Mouse (Mus musculus) spleen, postnatal 14 days (tissue): Measurements from ENCODE around the gene Nrp2.

ENCODE experiments used
- DNase-seq, 2 experiments: peaks; one replicate each; pipeline ENCODE4 v3.0.0; 2021 to 2022; ENCODE audit warnings: low spot score in 2 of 2

The Nrp2 gene

DNA sequence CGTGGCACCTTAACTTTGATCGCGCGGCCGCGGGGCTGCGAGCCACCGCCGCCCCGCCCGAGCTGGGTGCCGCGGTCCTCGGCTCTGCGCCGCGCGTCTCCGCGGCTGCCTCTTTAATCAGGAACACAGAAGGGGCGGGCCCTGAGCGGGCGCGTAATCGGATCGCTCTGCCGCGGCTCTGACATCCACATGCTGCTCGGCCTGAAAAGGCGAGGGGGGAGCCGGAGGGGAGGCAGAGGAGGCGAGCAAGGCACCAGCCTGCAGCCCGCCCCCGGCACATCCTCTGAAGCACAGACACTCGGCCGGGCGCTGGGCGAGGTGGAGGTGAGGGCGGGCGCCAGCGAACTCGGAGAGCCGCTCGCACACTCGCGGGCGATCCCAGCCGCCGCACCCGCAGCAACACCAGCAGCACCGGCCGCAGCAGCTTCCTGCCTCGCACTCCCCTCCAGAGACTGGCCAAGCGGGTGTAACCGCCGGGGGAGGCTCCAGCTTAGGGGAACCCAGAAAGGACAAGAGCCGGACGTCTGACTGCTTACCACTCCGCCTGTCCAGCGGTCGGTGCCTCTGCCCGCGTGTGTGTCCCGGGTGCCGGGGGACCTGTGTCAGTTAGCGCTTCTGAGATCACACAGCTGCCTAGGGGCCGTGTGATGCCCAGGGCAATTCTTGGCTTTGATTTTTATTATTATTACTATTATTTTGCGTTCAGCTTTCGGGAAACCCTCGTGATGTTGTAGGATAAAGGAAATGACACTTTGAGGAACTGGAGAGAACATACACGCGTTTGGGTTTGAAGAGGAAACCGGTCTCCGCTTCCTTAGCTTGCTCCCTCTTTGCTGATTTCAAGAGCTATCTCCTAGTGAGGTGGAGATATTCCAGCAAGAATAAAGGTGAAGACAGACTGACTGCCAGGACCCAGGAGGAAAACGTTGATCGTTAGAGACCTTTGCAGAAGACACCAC is at the start of gene Nrp2:
TSS of gene Nrp2 (plus strand) at position 128 of the 959 bp plus-strand sequence.
- DNase-seq, result peak; percentile 12 to 20

DNA sequence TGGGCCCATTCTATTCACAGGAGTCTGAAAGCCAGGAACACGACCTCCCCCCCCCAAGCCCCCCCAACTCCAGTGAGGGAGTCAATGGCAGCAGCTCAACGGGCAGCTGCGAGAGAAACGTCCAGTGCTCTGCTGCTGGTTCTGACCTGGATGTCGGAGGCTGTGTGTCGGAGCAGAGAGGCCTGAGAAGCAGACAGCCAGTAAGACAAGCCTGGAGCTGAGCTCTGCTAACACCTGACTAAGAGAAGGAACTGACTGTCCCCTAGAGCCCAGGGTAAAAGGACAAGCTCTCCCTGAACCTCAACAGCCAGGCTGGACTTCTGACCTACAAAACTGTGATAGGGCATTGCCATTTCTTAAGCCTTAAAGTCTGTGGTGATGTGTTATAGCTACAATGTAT is 48.6 kb upstream of the Nrp2 start:
- DNase-seq, result no peak

DNA sequence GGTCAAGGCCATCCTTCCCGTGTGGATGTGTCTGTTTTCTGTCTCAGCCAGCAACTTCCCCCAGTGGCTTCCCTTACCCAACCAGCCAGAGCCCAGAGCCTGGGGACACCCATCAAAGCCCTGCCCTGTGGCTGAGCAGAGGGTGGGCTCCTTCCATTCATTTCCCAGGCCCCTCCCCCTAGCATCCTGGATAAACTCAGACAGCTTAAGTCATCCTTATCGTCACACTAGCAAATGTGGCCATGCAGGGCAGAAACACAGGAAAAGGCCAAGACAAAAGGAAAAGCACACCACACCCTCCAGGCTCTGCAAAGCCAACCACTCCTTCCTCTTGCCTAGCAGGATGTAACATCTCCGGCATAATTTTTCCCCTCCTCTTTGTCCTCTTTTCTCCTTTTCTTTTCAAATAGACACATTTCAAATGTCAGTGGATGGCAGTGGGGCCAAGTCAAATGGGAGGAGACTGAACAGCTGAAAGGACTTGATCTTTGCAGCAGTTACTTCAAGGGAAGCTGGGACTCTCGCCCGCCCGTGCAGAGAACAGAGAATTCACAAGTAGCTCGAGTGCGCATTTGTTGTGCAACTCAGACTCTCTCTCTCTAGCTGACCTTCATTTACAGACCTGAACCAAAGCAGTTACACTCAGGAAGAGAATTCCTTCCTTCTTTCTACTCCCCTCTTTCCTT is 38.0 kb upstream of the Nrp2 start:
- no peak for DNase-seq

DNA sequence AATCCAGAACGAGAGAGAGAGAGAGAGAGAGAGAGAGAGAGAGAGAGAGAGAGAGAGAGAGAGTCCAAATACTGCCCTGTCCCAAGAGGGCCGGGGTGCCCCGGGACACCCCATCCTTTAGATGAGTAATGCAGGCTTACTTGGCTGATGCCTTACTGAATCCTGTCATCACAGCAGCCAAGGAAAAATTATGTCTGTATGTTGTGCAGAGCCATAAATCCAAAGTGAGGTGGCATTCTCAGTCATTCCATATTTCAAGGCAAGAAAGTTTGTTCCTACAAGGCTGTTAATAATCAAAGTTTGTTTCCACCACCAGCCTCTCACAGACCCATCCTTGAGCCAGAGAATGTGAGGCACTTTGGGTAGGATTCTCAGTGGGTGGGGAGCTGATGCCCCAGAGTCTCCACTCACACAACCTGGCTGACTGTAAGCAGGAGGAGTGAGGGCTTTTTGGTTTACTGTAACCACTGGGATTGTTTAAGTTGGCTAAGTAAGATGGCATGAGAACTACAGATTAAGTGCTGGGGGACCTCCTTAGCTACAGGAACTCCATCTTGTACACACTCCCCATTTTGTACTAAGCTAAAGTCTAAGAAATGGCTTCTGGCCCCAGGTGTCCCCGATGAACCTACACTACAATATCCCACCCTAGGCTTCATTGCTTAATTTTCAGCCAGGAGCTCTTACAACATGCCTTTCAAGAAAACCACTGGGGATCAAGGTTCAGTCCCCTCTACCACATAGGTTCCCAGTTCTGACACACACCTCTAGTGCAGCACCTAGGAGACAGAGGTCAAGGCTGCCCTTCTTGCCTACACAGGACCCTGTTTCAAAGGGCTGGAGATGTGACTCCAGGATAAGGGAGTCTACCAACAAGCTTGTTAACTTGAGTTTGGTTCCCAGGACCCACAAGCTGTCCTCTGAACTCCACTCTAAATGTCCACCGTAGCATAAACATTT is 37.0 kb upstream of the Nrp2 start:
- no peak for DNase-seq

DNA sequence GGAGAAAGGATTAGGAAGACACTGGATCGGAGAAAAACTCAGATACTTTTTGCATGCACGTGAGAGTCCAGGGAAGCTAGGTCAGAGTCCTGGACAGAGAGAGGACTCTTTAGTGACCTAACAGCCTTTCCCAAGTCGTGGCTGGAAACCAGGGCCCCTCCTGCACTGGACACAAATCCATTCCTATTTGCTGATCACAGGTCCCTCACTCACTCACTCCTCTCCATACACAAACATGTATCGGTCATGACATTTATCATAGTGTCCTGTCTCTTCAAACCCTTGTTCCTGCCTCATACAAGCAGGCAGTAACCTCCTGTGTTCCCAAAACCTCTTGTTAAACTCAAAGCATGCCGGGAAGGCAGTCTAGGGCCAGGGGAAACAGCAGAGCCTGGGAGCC is 36.3 kb upstream of the Nrp2 start:
- DNase-seq, result no peak

DNA sequence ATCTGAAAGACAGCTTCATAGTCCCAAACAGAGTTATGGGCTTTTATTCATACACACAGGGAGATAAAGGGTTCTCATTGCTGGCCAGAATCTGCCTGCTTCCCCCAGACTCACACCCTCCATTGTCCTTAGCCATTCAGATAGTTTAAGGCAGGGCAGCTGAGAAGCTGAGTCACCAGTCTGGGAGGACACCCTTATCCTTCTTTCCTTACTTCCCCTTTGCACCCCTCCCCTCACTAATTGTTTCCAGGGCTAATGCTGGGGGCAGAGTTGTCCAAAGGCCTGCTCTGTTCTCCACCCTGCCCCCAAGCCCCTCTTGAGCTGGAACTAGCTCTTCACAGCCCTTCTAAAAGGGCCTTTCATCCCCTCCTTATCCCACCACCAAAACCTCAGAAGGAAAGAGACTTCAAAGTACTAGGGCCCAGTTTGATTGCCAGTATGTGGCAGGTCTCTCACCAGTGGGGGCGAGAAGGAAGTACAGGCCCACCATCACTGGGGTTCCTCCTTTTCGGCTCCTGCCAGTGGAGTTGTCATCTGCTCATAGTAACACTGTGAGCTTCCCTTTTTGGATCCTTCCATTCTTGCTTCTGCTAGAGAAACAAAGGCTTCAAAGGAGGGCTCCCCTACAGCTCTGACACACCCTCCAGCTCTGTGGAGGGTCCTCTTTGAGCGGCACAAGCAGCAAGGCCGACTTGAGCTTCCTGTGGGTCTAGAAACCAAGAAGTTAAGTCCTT is 24.3 kb upstream of the Nrp2 start:
- DNase-seq, result no peak

DNA sequence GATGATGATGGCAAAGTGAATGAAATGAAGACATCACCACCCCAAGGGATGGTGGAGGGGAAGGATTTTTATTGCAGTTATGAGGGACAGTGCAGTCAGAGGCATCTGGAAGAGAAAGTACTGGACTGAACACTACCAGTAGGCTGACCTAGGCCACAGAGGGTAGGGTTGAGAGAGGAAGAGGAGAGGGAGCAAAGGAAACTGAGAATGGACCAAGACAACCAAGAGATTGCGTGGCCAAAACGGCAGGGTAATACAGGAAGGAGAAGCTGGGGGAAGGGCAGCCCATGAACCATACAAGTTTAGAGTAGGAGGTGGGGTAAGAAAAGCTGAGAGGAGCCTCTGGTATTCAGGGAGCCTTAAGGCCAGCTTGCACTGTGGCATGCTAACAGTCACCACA is 23.6 kb upstream of the Nrp2 start:
- no peak for DNase-seq

DNA sequence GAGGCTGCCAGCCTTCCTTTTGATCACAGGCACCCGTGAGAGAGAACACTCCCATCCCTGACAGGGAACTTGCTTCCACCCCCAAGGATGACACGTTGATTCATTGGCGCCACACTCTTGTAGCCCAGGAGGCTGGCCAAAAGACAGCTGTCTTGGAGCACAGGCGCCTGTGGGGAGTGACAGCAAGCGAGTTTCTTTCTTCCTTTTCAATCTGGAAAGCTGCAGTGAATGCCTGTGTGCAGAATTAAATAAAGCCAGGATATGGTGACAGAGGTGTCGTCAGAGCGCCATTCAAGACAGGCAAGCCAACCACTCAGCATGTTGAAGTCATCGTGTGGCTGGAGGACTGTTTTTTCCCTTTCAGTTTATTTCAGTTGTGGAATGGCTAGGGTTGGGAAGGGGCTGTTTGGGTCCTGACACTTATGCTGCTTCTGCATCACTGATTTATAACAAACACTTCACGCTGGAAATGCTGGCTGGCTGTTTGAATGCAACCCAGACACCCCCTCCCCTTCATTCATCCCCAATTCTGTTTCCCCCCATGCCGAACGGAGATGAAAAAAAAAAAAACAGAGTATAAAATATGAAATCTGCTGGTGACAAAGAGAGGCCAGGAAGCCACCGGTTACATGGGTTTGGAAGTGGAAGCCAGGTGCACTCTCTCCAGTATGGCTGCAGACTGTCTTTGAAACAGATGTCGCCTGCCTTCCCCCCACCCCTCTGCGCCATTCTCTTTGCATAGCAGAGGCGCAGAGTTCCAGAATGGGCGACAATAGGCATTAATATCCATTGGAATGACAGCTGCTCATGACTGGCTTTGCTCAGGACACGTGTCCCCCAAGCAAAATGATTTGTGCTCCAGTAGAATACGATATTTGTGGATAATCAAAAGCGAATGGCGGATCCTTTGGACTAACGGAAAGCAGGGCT is 20.4 kb upstream of the Nrp2 start:
- no peak for DNase-seq

DNA sequence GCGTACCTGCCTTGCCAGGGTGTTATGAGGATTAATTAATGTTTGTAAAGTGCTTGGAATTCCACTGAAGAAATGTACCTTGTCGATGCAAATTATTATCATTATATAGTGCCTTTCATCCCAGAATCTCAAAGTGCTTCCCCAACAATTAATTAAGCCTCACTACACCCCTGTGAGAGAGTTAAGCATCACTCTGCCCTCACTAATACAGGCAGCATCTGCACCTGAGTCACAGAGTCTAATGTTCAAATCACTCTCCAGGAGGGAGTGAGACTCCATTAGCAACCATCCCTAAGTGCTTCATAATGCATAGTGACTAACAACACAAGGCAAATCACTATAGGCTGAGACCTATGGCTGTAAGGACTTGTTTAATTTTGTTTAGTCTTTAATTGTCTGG is 19.6 kb upstream of the Nrp2 start:
- DNase-seq, result no peak

DNA sequence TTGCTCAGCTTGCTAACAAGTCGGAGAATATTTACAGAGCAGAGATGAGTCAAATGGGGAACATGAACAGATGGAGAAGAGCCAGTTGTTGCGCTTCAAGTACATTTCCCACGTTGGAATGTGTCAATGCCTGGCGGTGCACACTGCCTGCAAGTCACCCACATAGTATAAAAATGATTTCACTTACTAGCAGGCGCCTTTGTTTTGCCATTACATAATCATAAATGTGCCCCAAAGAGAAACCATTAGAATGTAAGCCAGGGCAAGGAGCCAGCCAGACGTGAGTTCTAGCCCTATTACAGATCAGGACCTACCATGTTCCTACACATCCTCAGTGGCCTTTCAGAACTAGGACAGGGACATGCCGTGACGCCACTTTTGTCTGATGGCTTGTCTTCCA is 15.6 kb upstream of the Nrp2 start:
- no peak for DNase-seq

DNA sequence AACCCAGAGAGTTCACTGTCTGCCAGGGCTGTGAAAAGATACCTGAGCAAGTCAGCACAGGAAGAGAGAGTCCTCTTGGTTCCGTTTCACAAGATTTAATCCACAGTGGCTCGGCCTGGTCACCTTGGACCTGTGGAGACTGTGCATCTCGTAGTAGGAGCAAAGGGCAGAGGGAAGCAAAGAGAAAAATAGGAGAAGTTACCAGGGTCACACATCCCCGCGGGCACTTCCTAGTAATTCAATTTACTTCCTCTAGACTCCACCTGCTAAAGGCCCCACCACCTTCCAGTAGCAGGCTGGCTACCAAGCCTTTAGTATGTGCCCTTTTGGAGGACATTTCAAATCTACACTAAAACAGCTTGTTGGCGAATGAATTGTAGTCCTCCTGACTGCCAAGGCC is 11.9 kb upstream of the Nrp2 start:
- no peak for DNase-seq

DNA sequence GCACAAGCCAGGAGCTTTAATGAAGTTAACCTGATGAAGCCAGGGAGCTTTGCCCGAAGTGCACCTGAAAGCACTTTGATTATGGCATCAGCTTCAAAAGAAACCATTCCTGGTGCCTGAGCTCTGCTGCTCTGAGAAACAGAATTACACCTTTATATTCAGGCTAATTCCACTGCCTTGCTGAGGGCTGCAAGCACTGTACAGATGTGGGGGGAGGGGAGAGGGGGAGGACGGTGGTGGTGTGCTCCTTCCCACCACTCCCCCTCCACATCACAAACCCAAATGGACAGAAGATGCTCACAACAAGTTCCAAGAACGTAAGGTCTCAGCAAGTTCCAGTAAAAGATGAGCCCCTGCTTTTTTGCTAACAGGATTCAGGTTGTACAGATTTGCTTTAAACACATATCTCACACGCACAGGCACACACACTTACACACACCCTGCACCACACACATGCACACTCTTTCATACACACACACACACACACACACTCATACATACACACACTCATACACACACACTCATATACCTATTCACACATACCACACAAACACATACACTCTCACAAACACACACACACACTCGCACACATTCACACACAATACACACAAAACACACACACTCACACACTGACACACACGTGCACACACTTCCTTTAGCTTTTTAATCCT is 6.6 kb upstream of the Nrp2 start:
- no peak for DNase-seq

DNA sequence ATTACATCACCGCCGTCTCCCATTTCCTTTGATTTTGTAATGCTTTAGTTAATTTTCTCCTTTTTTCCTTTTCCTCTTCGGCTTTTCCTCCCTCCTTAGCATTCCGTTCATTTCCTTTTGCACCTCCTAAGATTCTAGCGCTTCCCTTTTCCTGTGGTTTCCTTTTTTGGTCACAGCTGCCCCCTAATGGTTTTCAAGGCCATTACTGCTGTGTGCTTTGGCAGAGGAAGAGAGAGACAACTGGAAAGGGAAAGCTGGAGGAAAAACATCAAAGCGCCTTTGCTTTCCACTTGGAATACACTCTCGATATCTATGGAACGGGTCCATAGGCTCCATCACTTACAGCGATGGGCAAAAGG is 6.1 kb upstream of the Nrp2 start:
- DNase-seq, result no peak

DNA sequence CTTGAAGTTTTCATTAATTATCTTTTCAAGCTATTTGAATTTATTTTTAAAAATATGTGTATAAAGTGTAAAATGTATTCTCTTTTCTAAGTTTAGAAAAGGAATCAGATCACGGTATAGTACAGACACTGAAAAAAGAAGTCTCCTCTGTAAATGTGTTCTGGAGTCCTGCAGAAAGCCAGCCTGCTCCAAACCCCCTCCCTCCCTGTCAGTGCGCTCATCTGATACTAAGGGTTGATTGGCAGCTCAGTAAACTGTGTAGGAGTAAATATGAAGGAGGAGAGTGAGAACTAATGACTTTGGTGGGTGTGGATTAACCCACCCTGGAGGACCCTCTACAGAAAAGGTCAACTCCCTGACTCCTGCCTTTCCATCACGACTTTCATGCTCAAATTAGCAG is 5.7 kb upstream of the Nrp2 start:
- DNase-seq, result no peak

DNA sequence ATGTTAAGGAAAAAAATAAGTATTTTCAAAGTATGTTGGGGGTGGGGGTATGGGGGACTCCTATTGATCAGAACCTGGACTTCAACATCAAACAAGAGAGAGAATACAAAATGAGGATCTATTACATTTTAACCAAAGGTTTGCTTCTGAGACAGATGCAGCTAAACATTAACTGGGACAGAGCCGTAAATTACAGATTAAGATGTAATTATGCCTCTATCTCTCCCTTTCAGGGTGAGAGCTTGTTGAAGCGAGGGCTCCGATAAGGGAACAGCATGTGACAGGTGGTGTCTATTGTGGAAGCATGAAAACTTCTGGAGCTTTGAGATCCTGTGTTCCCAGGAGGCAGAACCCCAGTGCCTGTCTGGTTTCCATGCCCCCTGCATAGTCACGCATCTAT is 3.3 kb upstream of the Nrp2 start:
- no peak for DNase-seq

DNA sequence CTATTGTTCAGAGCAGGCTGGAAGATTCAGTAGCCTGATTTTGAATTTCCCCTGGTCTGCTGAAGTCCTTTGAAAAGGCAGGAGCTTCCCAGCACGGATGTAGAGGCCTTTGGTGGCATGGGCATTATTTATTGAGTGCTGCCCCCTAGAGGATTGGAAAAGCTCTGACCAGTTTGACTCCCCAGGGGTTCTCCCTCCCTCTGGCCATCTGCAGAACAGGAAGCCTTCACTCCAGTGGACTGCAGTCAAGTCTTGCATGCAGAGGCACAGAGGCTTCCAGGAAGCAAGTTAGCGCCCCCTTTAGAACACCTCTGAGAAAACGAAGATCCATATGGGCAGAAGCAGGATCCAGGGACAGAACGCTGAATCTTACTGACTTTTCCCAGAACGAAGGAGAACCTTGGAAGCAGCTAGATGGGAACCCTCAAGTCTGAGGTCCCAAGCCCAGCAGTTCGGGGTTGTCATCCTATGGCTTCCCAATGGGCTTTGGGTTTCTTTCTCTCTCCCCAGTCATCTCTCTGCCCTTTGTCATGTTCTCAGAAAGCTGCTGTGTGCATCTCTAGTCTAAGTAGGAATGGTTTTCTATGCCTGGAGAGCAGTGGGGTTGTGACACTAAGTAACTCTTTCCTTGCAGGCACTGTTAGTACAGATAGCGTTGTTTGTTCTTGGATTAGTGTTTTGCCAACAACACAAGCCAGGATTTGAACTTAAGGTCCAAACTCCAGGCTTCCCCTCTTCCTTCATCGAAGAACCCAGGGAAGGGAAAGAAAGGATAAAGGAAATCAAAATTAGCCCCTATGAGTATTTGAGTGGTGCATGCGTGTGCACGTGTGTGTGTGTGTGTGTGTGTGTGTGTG is 1.8 kb upstream of the Nrp2 start:
- peak in 1 of 2 experiments; percentile 21 for DNase-seq

DNA sequence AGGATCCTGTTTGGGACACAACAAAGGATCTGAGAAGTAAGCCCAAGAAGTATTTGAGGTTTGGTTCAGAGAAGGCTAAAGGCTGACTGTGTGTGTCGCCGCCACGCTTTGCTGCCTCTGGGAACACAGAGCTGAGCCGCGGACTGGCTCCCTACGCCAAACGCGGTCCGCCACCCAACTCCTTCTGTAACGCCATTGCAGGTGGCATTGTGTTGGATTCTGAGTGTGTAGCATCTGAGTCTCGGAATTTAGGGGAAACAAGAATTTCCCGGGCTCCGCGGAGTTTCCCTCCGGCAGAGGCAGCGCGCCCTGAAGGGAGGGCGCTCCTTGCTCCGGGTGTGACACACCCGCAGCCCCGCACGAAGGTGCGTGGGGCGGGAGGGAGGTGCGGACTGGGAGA is 342 bp upstream of the Nrp2 start:
- DNase-seq, result no peak

DNA sequence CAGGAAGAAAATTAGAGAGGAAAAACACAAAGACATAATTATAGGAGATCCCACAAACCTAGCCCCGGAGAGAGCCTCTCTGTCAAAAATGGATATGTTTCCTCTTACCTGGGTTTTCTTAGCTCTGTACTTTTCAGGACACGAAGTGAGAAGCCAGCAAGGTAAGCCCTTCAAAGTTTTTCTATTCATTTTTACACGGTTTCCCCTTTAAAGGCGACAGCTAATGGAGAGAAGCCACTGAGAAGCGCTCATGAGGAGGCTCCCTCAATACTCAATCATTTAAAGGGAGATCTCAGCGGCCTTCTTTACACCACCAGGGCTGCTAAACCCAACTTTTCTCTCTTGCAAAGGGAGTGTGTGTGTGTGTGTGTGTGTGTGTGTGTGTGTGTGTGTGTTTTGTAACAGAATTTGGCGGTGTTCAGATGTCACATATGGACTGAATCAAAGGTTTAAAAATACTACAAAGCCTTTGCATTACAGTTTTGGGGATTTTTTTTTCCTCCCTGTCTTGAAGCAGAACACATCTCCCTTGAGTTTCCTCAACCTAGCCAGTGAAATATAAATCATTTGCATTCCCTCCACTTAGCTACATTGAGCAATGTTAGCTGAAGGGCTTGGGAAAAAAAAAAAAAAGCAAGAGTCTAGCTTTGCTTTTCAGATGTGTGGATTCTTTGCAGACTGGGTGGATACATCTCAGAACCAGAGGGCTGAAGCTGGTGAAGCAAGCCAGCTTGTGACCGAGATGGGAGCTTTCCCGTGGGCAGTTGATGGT is 1.2 kb downstream of the Nrp2 start:
- DNase-seq, result no peak
